Mouse (Mus musculus): ENCODE measurements around the gene Epn3.

Gene Epn3

GRCm38 (mm10) chr11:94498093-94498996, 1.4 kb downstream of the Epn3 start:
- no peak for DNase-seq (ENCODE audit: low read depth, low spot score)

DNA sequence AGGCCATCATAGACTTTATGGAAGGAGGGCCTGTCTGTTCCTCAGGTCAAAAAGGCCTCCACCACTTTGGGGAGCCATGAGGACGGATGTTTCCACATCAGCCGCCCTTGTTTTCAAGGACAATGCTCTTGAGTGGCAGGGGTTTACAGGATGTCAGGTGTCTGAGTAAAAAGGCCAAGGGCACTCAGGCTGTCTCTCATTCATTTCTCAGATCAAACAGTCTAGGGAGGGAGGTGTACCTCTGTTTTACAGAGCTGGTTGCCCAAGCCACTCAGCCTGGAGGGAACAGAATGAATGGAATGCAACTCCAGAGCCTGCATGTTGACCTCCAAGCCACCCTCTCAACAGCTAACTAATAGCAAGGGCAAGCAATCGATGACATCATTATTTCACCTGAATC, 4.4 kb downstream of the Epn3 start:
- no peak for DNase-seq (ENCODE audit: low read depth, low spot score)

- DNase-seq (ENCODE audit: low read depth, low spot score): no peak
These were observed 8.1 kb downstream of the Epn3 start for GRCm38 (mm10) chr11:94491749-94492099.

DNA sequence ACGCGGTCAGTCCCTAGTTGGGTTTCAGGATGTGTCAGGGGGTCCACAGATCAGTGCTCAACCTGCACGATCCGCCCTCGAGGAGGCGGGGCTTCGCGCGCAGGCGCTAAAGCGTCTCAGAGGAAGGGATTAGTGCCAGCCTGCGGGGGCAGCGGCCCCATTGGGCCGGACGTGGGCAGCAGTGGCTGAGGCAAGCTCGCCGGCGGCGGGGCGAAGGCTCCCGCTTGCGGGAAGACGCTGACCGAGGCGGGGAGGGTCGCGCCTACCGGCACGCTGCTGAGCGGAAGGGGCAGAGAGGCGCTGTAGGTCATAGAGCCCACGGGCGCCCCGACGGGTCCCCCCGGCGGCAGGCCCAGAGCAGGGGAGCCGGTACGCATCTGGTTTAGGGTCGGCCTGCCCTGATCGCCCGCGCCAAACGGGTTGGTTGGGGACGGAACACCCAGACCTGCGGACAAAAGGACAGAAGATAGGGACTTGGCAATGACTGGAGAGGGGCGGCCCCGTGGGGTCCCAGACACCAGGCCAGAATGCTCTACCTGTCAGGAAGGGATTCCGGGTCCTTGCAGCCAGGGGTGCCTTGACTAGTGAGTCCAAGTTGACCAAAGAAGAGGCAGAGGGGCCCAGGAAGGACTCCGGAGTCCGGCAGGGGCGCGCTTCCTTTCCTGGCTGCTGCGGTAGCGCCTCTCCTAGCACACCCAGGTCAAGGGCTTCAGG, 8.6 kb downstream of the Epn3 start:
- DNase-seq (ENCODE audit: low read depth, low spot score): no peak

- no peak for DNase-seq (ENCODE audit: low read depth, low spot score)
These were observed 10.0 kb downstream of the Epn3 start for GRCm38 (mm10) chr11:94489745-94490144.

GRCm38 (mm10) chr11:94488767-94489533, 10.8 kb downstream of the Epn3 start:
- DNase-seq (ENCODE audit: low read depth, low spot score): no peak

DNA sequence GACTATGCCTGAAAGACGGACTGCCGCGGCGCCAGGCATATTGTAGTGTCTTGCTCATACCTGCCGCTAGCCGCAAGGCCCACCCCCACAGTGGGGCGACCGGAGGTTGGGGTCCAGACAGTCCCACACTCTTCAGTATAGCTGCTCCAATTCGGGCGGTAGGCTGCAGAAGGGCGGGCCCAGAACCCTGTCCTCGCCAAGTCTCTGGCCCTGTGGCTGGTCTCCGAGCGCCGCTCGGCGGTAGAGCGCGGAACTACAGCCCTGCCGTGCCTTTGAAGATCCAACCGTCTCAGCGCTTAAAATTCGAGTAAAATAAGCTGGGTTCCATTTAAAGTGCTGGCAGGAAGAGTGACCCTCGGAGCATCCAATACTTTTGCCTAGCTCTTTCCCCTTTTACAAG, 13.8 kb downstream of the Epn3 start, which contains the start of gene Spata20:
Spata20 (minus strand) TSS at position 179 of the 400 bp plus-strand sequence.
- DNase-seq (ENCODE audit: low read depth, low spot score): peak; percentile 79

- DNase-seq (ENCODE audit: low read depth, low spot score): no peak
These were observed 14.6 kb downstream of the Epn3 start for GRCm38 (mm10) chr11:94485223-94485622.

DNA sequence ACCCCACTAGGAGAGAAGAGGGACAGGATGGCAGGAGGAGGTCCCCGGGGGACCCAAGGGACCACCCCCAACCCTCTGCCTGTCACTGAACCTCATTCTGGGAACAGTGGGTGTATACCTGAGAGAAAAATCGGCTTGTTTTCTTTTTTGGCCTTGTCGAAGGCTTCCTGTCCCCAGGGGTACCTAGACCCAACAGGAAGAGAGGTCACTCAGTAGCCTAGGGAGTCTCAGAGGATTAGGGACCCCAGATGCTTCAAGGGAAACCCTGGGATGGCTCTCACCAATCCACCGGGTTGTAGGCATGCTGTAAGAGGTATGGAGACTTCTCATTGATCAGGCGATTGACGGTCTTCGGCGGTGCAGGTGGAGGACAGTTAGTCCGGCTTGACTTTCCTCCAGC, 15.1 kb downstream of the Epn3 start:
- DNase-seq (ENCODE audit: low read depth, low spot score): no peak

DNA sequence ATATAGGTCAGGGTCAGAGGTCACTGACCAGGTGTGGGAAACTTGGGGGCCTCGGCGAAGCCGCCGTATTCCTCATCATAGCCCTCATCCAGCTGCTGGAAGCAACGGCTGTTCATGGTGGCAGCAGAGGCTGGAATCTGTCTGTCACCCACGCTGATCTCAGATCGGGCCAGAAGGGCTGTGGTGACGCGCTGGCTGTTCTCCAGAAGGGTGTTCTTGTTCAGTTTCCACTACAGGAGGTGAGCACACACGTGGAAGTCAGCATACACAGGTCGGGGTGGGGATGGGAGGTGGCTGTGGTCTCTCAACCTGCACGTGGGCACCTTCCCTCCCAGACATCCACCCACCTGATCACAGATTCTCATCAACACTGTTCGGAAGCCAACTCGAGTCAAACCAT, 15.9 kb downstream of the Epn3 start:
- DNase-seq (ENCODE audit: low read depth, low spot score): no peak

DNA sequence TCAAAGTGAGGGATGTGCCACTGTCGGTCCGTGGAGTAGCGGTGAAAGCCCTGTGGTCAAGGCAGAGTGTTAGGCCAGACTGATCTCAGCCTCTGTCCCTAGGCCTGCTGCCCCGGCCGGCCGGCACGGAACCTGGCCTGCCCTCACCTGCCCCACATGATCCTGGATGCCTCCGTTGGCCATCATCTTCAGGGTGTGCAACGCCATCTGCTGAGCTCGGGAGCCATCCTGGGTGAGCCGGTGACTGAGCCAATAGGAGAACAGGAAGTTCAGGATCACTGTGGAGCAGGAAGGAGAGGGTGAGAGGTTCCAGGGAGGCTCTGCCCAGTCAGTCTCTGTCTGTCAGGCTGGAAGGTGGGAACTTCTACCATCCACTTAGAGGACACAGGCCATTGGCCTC, 16.3 kb downstream of the Epn3 start:
- no peak for DNase-seq (ENCODE audit: low read depth, low spot score)

DNA sequence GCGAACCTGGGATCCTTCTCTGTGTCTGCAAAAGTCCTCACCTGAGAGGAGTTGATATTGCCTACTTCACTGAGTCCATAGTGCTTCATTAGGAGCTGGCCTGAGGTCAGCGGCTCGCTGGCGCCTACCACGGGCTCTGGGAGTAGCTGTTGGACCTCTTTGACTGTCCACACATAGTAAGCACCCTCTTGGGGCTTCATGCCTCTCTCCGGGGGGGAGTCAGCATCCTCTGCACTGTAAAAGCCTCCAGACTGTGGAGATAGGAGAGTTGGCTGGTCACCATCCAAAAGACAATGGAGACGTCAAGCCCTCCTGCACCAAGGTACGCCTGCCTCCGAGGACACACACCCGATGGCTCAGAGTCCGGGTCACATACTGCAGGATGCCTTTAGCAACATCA, 17.0 kb downstream of the Epn3 start:
- DNase-seq (ENCODE audit: low read depth, low spot score): no peak

GRCm38 (mm10) chr11:94481963-94482362, 17.8 kb downstream of the Epn3 start:
- DNase-seq (ENCODE audit: low read depth, low spot score): no peak

DNA sequence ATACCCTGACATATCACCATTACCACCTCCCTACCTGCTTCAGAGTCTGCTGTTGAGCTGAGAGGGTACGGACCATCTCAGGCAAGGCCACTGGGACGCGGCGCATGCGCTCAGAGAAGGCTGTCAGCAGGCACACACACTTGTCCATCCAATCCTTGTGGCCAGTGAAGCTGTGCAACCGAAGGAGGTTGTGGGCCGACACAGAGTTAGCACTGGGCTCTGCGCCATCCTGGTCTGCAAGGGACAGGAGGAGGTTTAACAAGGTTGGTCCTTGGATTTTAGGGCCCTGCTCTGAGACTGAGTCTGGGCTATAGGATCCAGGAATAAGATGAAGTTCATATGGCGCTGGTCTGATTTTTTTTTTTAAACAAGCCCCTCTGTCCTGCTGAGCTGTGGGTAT, 19.4 kb downstream of the Epn3 start:
- no peak for DNase-seq (ENCODE audit: low read depth, low spot score)

GRCm38 (mm10) chr11:94477651-94478050, 22.1 kb downstream of the Epn3 start:
- DNase-seq (ENCODE audit: low read depth, low spot score): no peak

GRCm38 (mm10) chr11:94475722-94476121, 24.1 kb downstream of the Epn3 start:
- no peak for DNase-seq (ENCODE audit: low read depth, low spot score)

DNA sequence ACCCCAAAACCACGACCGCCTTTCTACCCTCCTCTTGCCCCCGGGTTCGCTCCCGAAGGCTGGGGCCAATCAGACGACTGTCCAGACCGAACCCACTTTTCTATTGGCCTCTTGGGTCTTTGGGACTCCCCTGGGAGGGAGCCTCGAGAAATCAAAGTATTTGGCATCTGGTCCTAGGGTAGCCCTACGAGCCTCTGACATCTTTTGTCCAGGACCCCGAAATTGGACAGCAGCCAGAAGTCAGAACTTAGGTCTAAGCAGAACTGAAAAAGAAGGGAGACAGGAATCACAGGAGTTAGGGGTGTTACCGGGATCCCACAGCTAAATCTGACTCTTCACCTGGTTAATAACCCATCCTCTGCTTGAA, 25.2 kb downstream of the Epn3 start:
- no peak for DNase-seq (ENCODE audit: low read depth, low spot score)

GRCm38 (mm10) chr11:94473707-94474543, 25.8 kb downstream of the Epn3 start, which contains the start of gene Cacna1g:
Cacna1g (minus strand) TSS chr11:94474198.
- DNase-seq (ENCODE audit: low read depth, low spot score): peak; percentile 77

DNA sequence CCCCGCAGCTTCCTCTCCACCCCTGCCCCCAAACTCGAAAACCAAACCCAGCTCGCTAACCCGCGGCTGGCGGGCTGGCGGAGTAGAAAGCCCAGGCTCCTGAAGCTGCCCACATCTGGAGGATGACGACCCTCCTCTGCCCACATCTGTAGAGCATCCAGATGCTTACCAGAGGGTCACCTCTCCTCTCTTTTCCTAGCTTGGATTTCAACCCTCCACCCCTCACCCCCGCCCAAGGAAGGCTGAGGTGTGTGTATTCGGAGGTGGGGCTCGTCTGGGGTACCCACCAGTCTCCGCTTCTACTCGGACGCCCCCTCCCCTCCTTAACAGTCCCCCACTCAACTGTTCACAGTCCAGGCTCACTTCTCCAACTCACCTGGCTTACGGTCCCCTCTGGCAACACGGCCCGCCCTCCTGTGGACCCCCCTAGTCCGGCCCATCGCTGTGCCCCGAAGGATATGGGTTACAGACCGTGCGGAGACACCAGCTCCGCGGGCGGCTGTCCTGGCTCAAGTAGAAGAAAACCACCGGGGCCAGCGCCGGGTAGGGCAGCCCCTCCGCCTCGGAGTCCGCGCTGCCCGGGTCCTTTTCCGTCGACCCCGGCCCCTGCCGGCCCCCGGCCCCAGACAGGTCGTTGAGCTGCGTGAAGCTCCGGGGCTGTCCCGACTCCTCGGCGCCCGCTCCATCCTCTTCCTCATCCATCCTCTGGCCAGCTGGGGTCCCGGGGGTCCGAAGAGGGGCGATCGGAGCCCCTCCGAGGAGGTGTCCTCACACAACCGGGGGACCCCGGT, 26.7 kb downstream of the Epn3 start:
- peak; percentile 16 for DNase-seq (ENCODE audit: low read depth, low spot score)

- DNase-seq (ENCODE audit: low read depth, low spot score): peak; percentile 37
These were observed 27.2 kb downstream of the Epn3 start for GRCm38 (mm10) chr11:94472585-94472915.

Data from CD4-positive, CD25-positive, alpha-beta regulatory T cell, adult 2 months (primary cell).